Mouse (Mus musculus) layer of hippocampus, postnatal 36 days (tissue): Measurements from ENCODE around the gene Gm21258. TPM values are rescaled to one million over a fixed set of nuclear protein-coding genes. Genes with fewer than 3 reads are reported as not detected.
"Not testable (repeated sequence)": the region's sequence is repeated elsewhere in the genome, so short reads cannot be mapped to it uniquely, and the experiment has no call there.

Experiments
- DNase-seq, 2 experiments: peaks; one replicate each; pipeline ENCODE4 v3.0.0; 2022
- total RNA-seq, 2 experiments: library from RNA; stranded (reverse); gene quantifications; 2 replicates each; pipeline ENCODE4 v1.2.3; 2021

The Gm21258 gene
- not detected for total RNA-seq

DNA sequence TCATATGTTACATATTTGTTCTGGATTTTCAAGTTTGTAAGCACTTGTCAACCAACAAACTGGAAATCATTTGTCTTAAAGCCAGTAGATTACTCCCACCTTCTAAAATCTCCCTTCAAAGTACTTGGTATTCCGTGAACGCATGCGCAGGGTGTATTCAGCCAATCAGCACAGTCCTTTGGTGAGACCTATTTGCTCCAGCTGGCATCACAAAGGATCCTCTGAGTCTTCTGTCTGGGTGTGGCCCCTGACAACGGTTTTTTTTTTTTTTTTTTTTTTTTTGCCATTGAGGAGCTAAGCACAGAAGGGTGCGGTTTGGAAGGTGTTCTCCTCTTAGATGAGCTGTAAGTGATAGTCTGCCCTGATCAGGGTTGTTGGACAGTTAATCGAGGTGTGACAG lies at the start of gene Gm21258:
Gm21258 (plus strand) TSS at position 301 of the 400 bp plus-strand sequence.
- DNase-seq, result not testable (repeated sequence)
